Mouse (Mus musculus): ENCODE results near the gene Nup54.

GRCm38 (mm10) chr5:92369151-92369994, 65.6 kb downstream of the Nup54 start:
- TF ChIP-seq CTCF (IDR thresholded peaks at IDR 0.05; ENCODE audit: borderline replicate concordance, insufficient read depth, low read length), result no peak
- no peak for TF ChIP-seq POLR2A (IDR thresholded peaks at IDR 0.05; ENCODE audit: low read depth, low read length)
